8 mouse cellular contexts compared by ENCODE assay signal in genomic region chr16:16870617-16871331, GRCm38 (mm10). TPM values are rescaled to one million over a fixed set of nuclear protein-coding genes. Genes with fewer than 3 reads are reported as not detected.
DNase-seq lines count a peak whose midpoint lies in the region; ATAC-seq lines count a peak whose summit lies in the region.

Top3b (plus strand) TSS chr16:16870736.
Vpreb1 (minus strand) TSS chr16:16870843.

- WGBS in heart, embryonic 10.5 days: under 1% methylated on average over 49 of the region's 49 CpGs
- WGBS in kidney, embryonic 15.5 days: under 1% methylated on average over 49 of the region's 49 CpGs

- no peaks in the 10 kb centered on the region for H3K9me3 ChIP-seq in heart, embryonic 10.5 days
- peaks cover 1% of the 10 kb centered on the region; the same call in 1 of the 2 replicates for H3K9me3 ChIP-seq in kidney, embryonic 15.5 days (replicated peaks)

- H3K36me3 ChIP-seq in heart, embryonic 10.5 days: peaks cover 8% of the 10 kb centered on the region
- H3K36me3 ChIP-seq in kidney, embryonic 15.5 days: peaks cover 8% of the 10 kb centered on the region

- peak within 1 kb of the TSS; percentile 80 for H3K4me3 ChIP-seq in heart, embryonic 10.5 days
- H3K4me3 ChIP-seq in kidney, embryonic 15.5 days (replicated peaks): peak within 1 kb of the TSS; percentile 66

- peak within 1 kb of the TSS; percentile 71 for H3K4me2 ChIP-seq in kidney, embryonic 15.5 days

- H3K27me3 ChIP-seq in heart, embryonic 10.5 days (ENCODE audit: insufficient read depth, poor library complexity, severe bottlenecking): no peaks in the 10 kb centered on the region
- H3K27me3 ChIP-seq in kidney, embryonic 15.5 days: no peaks in the 10 kb centered on the region

- DNase-seq in B cell, adult 2 months: peak; percentile 87 to 88
- DNase-seq in brain, adult 2 months (ENCODE audit: low read depth, low spot score): peak; percentile 99
- peak; percentile 98 for DNase-seq in heart, embryonic 10.5 days (ENCODE audit: low spot score)
- DNase-seq in liver: peak; percentile 91
- peak; percentile 86 to 91 for DNase-seq in spleen, postnatal 4 days (ENCODE audit: low spot score in 2 of 2)

- peak; percentile 96 for ATAC-seq in erythroblast, adult 5-6 weeks (replicated peaks; ENCODE audit: low FRiP score, poor library complexity, severe bottlenecking)
- ATAC-seq in kidney, embryonic 15.5 days (replicated peaks; ENCODE audit: low FRiP score): peak; percentile 98
- ATAC-seq in monocyte, adult 5-6 weeks (replicated peaks; ENCODE audit: insufficient number of reproducible peaks, low FRiP score, low TSS enrichment, poor library complexity, severe bottlenecking): peak; percentile 98

- peak within 1 kb of the TSS; percentile 90 for H3K9ac ChIP-seq in kidney, embryonic 15.5 days

- H3K27ac ChIP-seq in heart, embryonic 10.5 days: peak within 1 kb of the TSS; percentile 95
- peak within 1 kb of the TSS; percentile 95 for H3K27ac ChIP-seq in kidney, embryonic 15.5 days

- H3K4me1 ChIP-seq in heart, embryonic 10.5 days: peaks cover 12% of the 10 kb centered on the region; the same call in 1 of the 2 replicates
- H3K4me1 ChIP-seq in kidney, embryonic 15.5 days: peaks cover 13% of the 10 kb centered on the region

RNA-seq across cellular contexts. Expression of gene Top3b, which starts in this region (rescaled TPM):
- total RNA-seq in erythroblast, adult 5-6 weeks (2015; ENCODE audit: low replicate concordance): 19.9 and 27.7 TPM in 2 replicates
- total RNA-seq in erythroblast, adult 5-6 weeks (2017; ENCODE audit: low replicate concordance): 18.7 and 19.2 TPM in 2 replicates
- 53.4 and 55.6 TPM in 2 replicates for polyA plus RNA-seq in heart, embryonic 10.5 days (2016; fragmentation: Nextera tagmentation; extraction: Ambion mirVana)
- polyA plus RNA-seq in kidney, embryonic 15.5 days (2015; fragmentation: Nextera tagmentation; extraction: Ambion mirVana): 62.8 and 74.7 TPM in 2 replicates
- total RNA-seq in monocyte, adult 5-6 weeks (2017): 56.2 to 96.3 TPM (median 60.3 TPM) in 3 replicates

RNA-seq across cellular contexts. Expression of gene Vpreb1, which starts in this region (rescaled TPM):
- not detected in 2 replicates for total RNA-seq in erythroblast, adult 5-6 weeks (2015; ENCODE audit: low replicate concordance)
- 0.85 TPM in 1 of 2 replicates, not detected in the other for total RNA-seq in erythroblast, adult 5-6 weeks (2017; ENCODE audit: low replicate concordance)
- 1.6 and 1.8 TPM in 2 replicates for polyA plus RNA-seq in heart, embryonic 10.5 days (2016; fragmentation: Nextera tagmentation; extraction: Ambion mirVana)
- 1.9 and 3.0 TPM in 2 replicates for polyA plus RNA-seq in kidney, embryonic 15.5 days (2015; fragmentation: Nextera tagmentation; extraction: Ambion mirVana)
- 0.68 TPM in 1 of 3 replicates, not detected in the others for total RNA-seq in monocyte, adult 5-6 weeks (2017)

Comparison
In these comparisons a context has a peak if more than half of its experiments do, and no peak if none do; other contexts are left out.
1. Peak in every context shown above with its lines: DNase-seq, ATAC-seq, H3K4me3 ChIP-seq and H3K27ac ChIP-seq.